Mouse (Mus musculus) kidney, embryonic 15.5 days (tissue): ENCODE data around the gene Asah2. TPM values are rescaled to one million over a fixed set of nuclear protein-coding genes. Genes with fewer than 3 reads are reported as not detected.
"Not testable (repeated sequence)": the region's sequence is repeated elsewhere in the genome, so short reads cannot be mapped to it uniquely, and the experiment has no call there.

Experiments
- ATAC-seq: fragments of 200-750 bp; cut with Nextera tagmentation; replicated peaks from 2 replicates; pipeline ENCODE4 v1.8.0; 2017; ENCODE audit warnings: moderate TSS enrichment; ENCODE audit not compliant: low FRiP score
- H3K27ac ChIP-seq: fragments of 300-500 bp; sonication (generic); 2 replicates; pipeline ENCODE4 v1.5.1; 2015; ENCODE audit warnings: mild to moderate bottlenecking, inconsistent platforms
- H3K27me3 ChIP-seq: fragments of 300-500 bp; sonication (generic); 2 replicates; pipeline ENCODE4 v1.6.1; 2015; ENCODE audit warnings: inconsistent platforms
- H3K36me3 ChIP-seq: fragments of 300-500 bp; sonication (generic); 2 replicates; pipeline ENCODE4 v1.6.1; 2015; ENCODE audit warnings: inconsistent platforms
- H3K4me1 ChIP-seq: fragments of 300-500 bp; sonication (generic); 2 replicates; pipeline ENCODE4 v1.6.1; 2015; ENCODE audit warnings: inconsistent platforms
- H3K4me2 ChIP-seq: fragments of 300-500 bp; sonication (generic); 2 replicates; pipeline ENCODE4 v1.6.1; 2015; ENCODE audit warnings: moderate library complexity, mild to moderate bottlenecking, inconsistent platforms
- H3K4me3 ChIP-seq: fragments of 300-500 bp; sonication (generic); replicated peaks from 2 replicates; pipeline ENCODE4 v1.5.1; 2015; ENCODE audit warnings: mild to moderate bottlenecking, inconsistent platforms
- H3K9ac ChIP-seq: fragments of 300-500 bp; sonication (generic); 2 replicates; pipeline ENCODE4 v1.6.1; 2015; ENCODE audit warnings: mild to moderate bottlenecking, inconsistent platforms
- H3K9me3 ChIP-seq: fragments of 300-500 bp; sonication (generic); replicated peaks from 2 replicates; pipeline ENCODE4 v1.6.1; 2016; ENCODE audit warnings: inconsistent platforms
- WGBS: fragments of 180-500 bp; shearing (Covaris S2); methylation state at CpG from one replicate; pipeline ENCODE4 v1.1.7; 2015; ENCODE audit warnings: mixed read lengths; 5-methylcytosine and 5-hydroxymethylcytosine counted together
- polyA plus RNA-seq: library from polyadenylated mRNA; unstranded; fragments of >200 nt; fragmentation: Nextera tagmentation; extraction: Ambion mirVana; gene quantifications from 2 replicates; pipeline ENCODE4 v1.2.1, GENCODE M21; 2015

Asah2 gene
- polyA plus RNA-seq: 1.7 and 1.9 TPM in 2 replicates

DNA sequence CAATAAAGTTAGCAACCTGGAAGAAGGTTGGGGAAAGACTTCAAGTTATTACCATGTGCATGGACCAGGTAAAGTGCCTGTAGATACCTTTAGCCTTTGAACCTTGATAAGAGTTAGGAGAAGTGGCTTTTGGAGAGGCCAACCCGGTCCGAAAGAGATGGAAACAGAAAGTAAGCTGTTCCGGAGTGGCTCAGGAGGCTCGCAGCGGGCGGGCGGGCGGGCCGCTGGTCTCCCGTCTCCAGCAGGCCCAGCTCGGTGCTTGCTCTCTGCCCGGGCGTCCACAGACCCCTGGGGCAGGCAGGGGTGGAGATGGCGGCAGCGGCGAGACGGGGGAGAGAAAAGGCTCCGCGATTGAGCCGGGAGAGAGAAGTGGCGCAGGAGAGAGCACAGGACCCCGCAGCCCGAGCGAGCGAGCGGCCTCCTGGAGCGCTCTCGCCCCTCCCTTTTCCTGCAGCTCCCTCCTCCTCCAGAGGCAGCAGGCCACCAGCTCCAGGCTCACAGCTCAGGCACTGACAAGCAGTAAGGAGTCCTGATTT, at the start of gene Asah2:
TSS of gene Asah2 (minus strand) at position 441 of the 536 bp plus-strand sequence.
- under 1% methylated on average over 23 of the region's 28 CpGs for WGBS
- peaks cover 23% of the 10 kb centered on the region for H3K4me1 ChIP-seq
- no peaks in the 10 kb centered on the region for H3K36me3 ChIP-seq
- H3K4me2 ChIP-seq: peak within 1 kb of the TSS; percentile 54
- H3K9me3 ChIP-seq: no peaks in the 10 kb centered on the region
- peak within 1 kb of the TSS; percentile 72 for H3K4me3 ChIP-seq
- H3K9ac ChIP-seq: peak within 1 kb of the TSS; percentile 77
- no peaks in the 10 kb centered on the region for H3K27me3 ChIP-seq
- peak; percentile 96 for ATAC-seq
- H3K27ac ChIP-seq: peak within 1 kb of the TSS; percentile 95

DNA sequence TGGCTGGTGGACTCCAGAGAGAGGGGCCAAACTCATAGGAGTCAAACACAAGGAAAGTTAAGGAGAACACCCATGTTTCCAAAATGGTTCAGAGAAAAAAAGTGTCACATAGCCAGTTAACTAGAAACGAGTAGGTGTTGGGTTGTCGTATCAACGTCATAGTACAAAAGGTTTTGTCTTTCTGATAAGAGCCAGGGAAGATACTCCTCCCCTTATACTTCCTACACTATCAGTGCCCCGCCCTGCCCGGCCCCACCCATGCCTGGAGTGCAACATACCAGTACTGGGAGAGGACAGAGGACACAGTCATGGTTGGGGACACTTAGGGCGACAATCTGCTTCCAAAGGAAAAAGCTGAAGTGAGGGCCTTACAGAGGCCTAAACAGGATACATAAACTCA, 49.0 kb upstream of the Asah2 start:
- Histone ChIP-seq H3K27me3 (no peaks in the 10 kb centered on the region), H3K4me3 (no peak overlapping the region), H3K4me1 (0 out of 2 replicates have a peak, but pooled peaks cover 4% of the 10 kb centered on the region), H3K36me3 (peaks cover 29% of the 10 kb centered on the region), H3K4me2 (no peak overlapping the region), H3K9ac (no peak overlapping the region), H3K9me3 (no peaks in the 10 kb centered on the region), H3K27ac (no peak overlapping the region)
- no peak for ATAC-seq
- 89% methylated on average over 6 of the region's 6 CpGs for WGBS

DNA sequence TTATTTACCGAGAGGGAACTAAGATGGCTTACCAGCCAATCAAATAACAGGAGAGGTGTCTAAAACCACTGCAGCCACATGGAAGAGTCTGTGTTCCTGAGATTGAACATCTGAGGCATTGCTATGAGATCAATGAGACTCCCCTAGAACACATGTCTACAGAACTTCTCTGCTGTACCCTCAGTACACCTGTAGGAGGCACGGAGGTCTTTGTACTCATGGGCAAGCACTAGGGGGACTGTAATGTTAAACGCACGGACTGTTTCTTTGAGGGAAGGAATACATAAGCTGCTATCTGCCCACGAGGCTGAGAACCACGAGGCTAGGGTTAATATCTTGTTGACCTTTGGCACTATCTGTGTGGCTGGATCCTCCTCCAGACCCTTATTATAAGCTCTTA, 44.5 kb upstream of the Asah2 start:
- Histone ChIP-seq H3K9me3 (no peaks in the 10 kb centered on the region), H3K4me1 (0 out of 2 replicates have a peak, but pooled peaks cover 4% of the 10 kb centered on the region), H3K27ac (no peak overlapping the region), H3K9ac (no peak overlapping the region), H3K4me3 (no peak overlapping the region), H3K27me3 (no peaks in the 10 kb centered on the region), H3K36me3 (peaks cover 10% of the 10 kb centered on the region; the same call in 1 of the 2 replicates), H3K4me2 (no peak overlapping the region)
- 78% methylated on average over 6 of the region's 6 CpGs for WGBS
- no peak for ATAC-seq

DNA sequence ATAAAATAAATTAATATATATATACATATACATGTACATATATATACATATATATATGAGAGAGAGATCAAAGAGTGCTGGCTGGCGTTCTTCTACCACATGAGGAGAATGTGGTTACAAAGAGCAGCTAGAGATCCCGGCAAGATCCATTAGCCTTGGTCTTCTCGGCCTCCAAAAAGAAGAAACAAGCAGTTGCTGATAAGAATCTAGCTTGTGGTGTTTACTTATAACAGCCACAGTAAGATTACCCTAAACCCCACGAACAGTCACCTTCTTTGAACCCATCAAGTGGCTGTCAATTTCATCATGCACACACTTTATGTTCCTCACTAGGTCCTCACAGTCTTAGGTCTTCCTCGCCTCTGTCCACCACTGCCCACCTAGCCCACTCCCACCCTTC, 40.7 kb upstream of the Asah2 start:
- H3K4me3 ChIP-seq: no peak overlapping the region
- no peak overlapping the region for H3K4me2 ChIP-seq
- H3K9ac ChIP-seq: no peak overlapping the region
- no peak overlapping the region for H3K27ac ChIP-seq
- H3K36me3 ChIP-seq: 0 out of 2 replicates have a peak, but pooled peaks cover 4% of the 10 kb centered on the region
- H3K4me1 ChIP-seq: no peaks in the 10 kb centered on the region
- no peak for ATAC-seq
- H3K9me3 ChIP-seq: no peaks in the 10 kb centered on the region
- WGBS: 79% methylated on average over 5 of the region's 5 CpGs
- H3K27me3 ChIP-seq: no peaks in the 10 kb centered on the region

DNA sequence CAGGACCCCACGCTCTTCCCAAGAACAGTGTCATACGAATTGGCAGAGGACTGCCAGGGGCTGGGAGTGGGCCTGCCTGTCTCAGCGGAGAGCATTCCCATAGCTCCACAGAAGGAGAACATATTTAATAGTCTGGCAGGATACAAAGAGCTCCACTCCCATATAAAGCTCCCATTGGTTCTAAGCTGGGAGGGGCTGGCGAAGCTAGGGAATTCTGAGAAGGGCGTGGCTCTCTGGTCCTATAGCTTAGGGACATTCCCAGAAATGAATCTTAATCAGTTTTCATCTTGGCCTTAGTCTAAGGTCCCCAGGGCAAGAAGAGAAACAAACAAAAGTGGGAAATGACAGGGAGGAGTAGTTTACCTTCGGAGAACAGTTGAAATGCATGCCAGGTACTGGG, 34.4 kb upstream of the Asah2 start:
- WGBS: 90% methylated on average over 6 of the region's 6 CpGs
- H3K9me3 ChIP-seq: no peaks in the 10 kb centered on the region
- no peak overlapping the region for H3K4me2 ChIP-seq
- no peak overlapping the region for H3K4me3 ChIP-seq
- no peak for ATAC-seq
- H3K36me3 ChIP-seq: peaks cover 14% of the 10 kb centered on the region; the same call in 1 of the 2 replicates
- H3K4me1 ChIP-seq: peaks cover 4% of the 10 kb centered on the region; the same call in 1 of the 2 replicates
- H3K27ac ChIP-seq: no peak overlapping the region
- H3K27me3 ChIP-seq: no peaks in the 10 kb centered on the region
- no peak overlapping the region for H3K9ac ChIP-seq

DNA sequence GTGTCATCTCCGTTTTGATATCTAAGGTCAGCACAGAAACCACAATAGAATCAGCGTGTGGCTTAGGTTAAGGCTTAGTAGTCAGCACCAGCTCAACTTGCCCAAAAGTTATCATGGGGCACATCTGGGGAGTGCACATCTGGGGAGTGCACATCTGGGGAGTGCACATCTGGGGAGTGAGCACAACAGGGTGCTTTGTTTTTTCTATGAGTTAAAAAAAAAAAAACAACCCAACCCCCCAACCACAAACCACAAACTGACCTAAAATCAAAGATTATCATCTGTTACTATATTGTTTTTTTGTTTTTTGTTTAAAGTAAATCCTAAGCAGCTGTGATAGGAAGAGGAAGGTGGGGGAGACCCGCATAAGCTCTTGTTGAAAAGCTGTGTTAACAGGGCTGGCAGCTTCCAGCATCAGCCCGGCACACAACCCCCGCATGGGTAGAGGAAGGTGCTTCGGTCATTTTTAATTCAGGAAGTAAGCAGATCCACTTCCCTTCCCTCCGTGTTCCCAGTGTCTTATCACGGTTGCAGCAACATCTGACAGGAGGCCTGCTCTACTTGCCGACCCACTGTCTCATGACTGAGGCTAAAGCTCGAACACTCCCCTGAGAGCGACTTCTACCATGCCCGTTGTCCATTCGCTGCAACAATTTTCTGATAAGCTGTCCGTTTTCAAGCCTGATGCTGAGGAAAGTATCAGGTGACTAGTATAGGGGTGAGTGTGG, 30.5 kb upstream of the Asah2 start:
- H3K4me2 ChIP-seq: no peak overlapping the region
- H3K27me3 ChIP-seq: no peaks in the 10 kb centered on the region
- peaks cover 4% of the 10 kb centered on the region; the same call in 1 of the 2 replicates for H3K4me1 ChIP-seq
- no peak overlapping the region for H3K4me3 ChIP-seq
- H3K9ac ChIP-seq: no peak overlapping the region
- WGBS: 72% methylated on average over 14 of the region's 14 CpGs
- H3K9me3 ChIP-seq: no peaks in the 10 kb centered on the region
- no peak for ATAC-seq
- peaks cover 14% of the 10 kb centered on the region; the same call in 1 of the 2 replicates for H3K36me3 ChIP-seq
- no peak overlapping the region for H3K27ac ChIP-seq

DNA sequence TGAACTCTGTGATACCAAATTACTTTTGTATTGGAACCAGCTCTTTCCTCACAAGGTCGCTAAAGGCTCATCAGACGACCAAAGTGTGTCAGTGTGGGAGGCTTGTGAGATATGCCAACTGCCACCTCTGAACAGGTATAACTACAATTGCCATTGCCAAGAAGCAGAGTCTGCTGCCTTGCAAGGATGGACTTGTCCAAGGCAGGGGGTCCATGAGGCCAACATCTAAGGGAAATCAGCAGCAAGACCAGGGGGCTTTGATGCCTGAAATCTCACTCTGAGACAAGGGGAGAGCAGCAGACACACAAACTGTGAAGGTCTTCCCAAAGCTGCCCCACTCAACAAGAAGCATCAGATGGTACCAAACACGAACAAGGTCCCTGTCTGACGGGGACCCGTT, 29.9 kb upstream of the Asah2 start:
- H3K9me3 ChIP-seq: no peaks in the 10 kb centered on the region
- H3K4me1 ChIP-seq: peaks cover 4% of the 10 kb centered on the region; the same call in 1 of the 2 replicates
- no peak for ATAC-seq
- H3K9ac ChIP-seq: no peak overlapping the region
- H3K36me3 ChIP-seq: peaks cover 14% of the 10 kb centered on the region; the same call in 1 of the 2 replicates
- WGBS: 84% methylated on average over 5 of the region's 5 CpGs
- peak overlapping the region; percentile 13; the same call in 1 of the 2 replicates for H3K27ac ChIP-seq
- no peak overlapping the region for H3K4me3 ChIP-seq
- no peaks in the 10 kb centered on the region for H3K27me3 ChIP-seq
- H3K4me2 ChIP-seq: no peak overlapping the region

DNA sequence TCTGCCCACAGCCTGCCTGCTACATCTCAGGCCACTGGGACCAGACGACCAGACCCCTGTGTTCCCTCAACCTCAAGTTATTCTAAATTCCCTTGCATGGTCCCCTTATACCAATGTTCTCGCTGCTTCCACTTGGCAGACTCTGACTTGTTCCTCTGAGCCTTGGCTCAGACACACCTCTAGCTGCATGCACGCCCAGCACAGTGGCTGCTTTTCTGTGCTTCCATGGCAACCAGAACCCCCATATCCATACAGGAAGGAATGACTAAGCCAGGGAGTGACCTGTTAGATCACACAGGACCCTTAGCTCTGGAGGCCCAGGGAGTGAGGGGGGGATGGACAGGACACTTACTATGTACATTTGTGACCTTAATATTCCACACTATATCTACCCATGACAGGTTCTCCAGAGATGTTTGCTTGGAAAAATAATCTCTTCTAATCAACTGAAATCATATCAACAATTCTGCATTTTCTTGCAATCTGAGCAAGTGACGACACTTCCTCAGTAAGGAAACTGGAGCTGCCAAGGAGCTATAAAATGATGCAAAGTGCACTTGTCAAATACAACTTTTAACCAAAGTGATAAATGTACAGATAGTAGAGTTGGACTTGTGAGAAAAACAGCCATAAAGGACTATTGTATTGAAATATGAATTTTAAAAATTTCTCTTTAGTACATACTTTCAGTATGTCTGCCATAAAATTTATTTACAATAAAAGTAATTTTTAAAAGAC, 29.0 kb upstream of the Asah2 start:
- WGBS: 46% methylated on average over 4 of the region's 4 CpGs
- Histone ChIP-seq H3K27ac (no peak overlapping the region), H3K9me3 (no peaks in the 10 kb centered on the region), H3K4me1 (peaks cover 4% of the 10 kb centered on the region; the same call in 1 of the 2 replicates), H3K9ac (no peak overlapping the region), H3K4me3 (no peak overlapping the region), H3K4me2 (no peak overlapping the region), H3K36me3 (peaks cover 14% of the 10 kb centered on the region; the same call in 1 of the 2 replicates), H3K27me3 (no peaks in the 10 kb centered on the region)
- no peak; the same call in 1 of the 2 replicates for ATAC-seq

DNA sequence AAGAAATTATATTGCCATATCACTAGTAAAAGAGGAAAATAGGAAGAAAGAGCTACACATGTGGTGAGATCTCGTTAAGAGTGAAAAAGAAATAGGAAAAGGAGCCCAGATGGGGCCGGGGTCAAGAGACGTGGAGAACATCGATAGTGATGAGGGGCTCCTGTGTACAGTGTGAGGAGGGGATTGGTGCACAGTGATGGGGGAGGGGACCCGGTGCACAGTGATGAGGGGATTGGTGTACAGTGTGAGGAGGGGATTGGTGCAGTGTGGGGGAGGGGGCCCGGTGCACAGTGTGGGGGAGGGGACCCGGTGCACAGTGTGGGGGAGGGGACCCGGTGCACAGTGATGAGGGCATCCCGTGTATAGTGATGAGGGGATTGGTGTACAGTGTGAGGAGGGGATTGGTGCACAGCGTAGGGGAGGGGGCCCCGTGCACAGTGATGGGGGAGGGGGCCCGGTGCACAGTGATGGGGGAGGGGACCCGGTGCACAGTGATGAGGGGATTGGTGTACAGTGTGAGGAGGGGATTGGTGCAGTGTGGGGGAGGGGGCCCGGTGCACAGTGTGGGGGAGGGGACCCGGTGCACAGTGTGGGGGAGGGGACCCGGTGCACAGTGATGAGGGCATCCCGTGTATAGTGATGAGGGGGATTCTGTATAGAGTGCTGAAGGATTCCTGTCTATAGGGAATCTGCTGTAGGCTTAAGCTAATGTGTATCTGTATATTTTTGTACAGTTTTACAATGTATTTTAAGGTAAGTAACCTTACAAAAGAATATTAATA, 23.9 kb upstream of the Asah2 start:
- not testable (repeated sequence) for H3K27ac ChIP-seq, H3K9me3 ChIP-seq, ATAC-seq, H3K4me1 ChIP-seq, H3K9ac ChIP-seq, H3K4me3 ChIP-seq, H3K4me2 ChIP-seq, H3K27me3 ChIP-seq
- 87% methylated on average over 14 of the region's 17 CpGs for WGBS
- peaks cover 11% of the 10 kb centered on the region for H3K36me3 ChIP-seq

DNA sequence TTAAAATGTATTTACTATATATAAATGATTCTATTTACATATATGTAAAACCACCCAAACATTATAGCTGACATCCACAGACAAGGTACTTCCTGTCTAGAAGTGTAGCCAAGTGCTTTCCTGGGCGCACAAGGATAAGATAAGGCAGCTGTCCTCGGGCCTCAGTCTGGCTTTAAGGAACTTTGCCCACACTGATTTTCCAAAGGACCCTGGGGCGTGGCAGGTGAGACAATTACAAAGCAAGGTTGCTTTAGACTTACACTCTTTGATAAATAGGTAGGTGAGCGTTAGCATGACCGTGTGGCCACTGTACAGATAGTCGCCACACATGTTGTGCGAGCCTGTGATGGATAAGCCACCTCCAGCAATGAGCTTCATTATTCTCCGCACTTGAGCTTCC, 21.3 kb upstream of the Asah2 start:
- Histone ChIP-seq H3K36me3 (peaks cover 25% of the 10 kb centered on the region), H3K4me2 (no peak overlapping the region), H3K9me3 (no peaks in the 10 kb centered on the region), H3K9ac (no peak overlapping the region), H3K4me1 (no peaks in the 10 kb centered on the region), H3K27me3 (no peaks in the 10 kb centered on the region), H3K4me3 (no peak overlapping the region), H3K27ac (no peak overlapping the region)
- 90% methylated on average over 8 of the region's 8 CpGs for WGBS
- no peak for ATAC-seq

DNA sequence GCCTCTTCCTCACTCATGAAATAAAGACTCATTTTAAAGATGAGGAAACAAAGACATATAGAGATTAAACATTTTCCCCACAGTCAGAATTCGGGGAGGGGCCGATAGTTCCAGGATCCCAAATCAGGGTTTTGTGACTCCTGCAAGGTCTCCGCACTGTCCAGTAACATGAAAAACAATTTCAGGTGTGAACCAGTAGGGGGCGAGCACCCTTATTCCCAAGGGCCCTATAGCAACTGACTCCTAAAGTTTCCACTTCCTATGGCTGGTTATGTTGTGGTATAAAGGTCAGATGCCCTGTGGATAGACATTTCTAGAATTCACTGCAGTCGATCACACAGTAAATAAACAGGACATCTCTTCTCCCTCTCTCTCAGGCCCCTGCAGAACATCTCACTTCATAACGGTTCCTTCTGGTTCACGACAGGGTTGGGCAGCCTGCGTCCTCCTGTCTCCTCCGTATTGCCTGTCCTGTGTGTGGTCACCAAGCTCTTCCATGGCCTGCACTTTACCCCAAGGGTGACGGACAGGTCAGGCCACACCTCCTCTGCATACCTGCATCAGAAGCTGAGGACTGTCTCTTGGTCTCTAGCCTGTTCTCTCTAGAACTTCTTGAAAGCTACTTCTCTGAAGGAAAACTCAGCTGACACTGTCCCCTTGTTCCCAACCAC, 19.3 kb upstream of the Asah2 start:
- Histone ChIP-seq H3K36me3 (peaks cover 33% of the 10 kb centered on the region), H3K27ac (no peak overlapping the region), H3K9me3 (no peaks in the 10 kb centered on the region), H3K27me3 (no peaks in the 10 kb centered on the region), H3K4me2 (no peak overlapping the region), H3K9ac (no peak overlapping the region), H3K4me1 (no peaks in the 10 kb centered on the region), H3K4me3 (no peak overlapping the region)
- ATAC-seq: peak; percentile 62; the same call in 1 of the 2 replicates
- WGBS: 78% methylated on average over 10 of the region's 10 CpGs
